Mouse (Mus musculus): ENCODE results near the gene Mrpl9. TPM values are rescaled to one million over a fixed set of nuclear protein-coding genes. Genes with fewer than 3 reads are reported as not detected.

Gene Mrpl9
- polyA plus RNA-seq, 1 experiment from 2014 or later, result 72.3 TPM

DNA sequence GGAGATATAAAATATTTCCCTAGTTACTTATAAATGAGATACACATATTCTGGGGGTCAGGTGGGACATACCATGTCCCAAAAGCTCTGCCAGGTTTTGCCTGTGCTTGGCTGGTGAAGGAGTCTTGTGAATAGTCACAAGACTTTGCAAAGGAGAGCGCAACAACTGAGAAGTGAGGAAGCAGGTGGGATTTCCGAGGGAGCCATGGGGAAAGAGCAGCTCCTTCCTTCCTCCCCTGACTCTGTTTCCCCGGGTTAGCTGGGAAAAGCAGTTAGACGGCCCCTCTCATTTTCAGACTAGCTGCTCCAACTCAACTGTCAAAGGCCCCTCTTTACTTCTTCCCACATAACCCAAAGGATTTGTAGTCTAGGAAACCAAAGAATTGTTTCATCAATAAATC is 54.0 kb downstream of the Mrpl9 start:
- Histone ChIP-seq H3K4me3 (ENCODE audit: low read length) (no peak overlapping the region), H3K9ac (replicated peaks; ENCODE audit: low read length) (no peak overlapping the region), H3K4me2 (replicated peaks; ENCODE audit: low read depth, low read length) (no peak overlapping the region), H3K36me3 (ENCODE audit: insufficient read depth, low read length) (peaks cover 22% of the 10 kb centered on the region), H3K4me1 (ENCODE audit: insufficient read depth, low read length) (no peaks in the 10 kb centered on the region), H3K9me3 (ENCODE audit: low read length) (no peaks in the 10 kb centered on the region), H3K27me3 (ENCODE audit: insufficient read depth, low read length) (no peaks in the 10 kb centered on the region), H3K27ac (ENCODE audit: low read length) (no peak overlapping the region)
- whole genome bisulfite sequencing, result 89% methylated on average over 4 of the region's 4 CpGs
- ATAC-seq (ENCODE audit: low FRiP score, low TSS enrichment), result no peak

Other genes with a start within 250 kb of the Mrpl9 start
- not detected in 2 replicates for gene Gm5286, start 246.6 kb upstream of the Mrpl9 start, polyA plus RNA-seq (2015; fragmentation: Nextera tagmentation; extraction: Ambion mirVana)
- not detected in 2 replicates for gene Gm4778, start 179.3 kb upstream of the Mrpl9 start, polyA plus RNA-seq (2015; fragmentation: Nextera tagmentation; extraction: Ambion mirVana)
- gene Them4, start 133.2 kb upstream of the Mrpl9 start, polyA plus RNA-seq (2015; fragmentation: Nextera tagmentation; extraction: Ambion mirVana), result 14.6 and 15.1 TPM in 2 replicates
- not detected in 2 replicates for gene Them5, start 101.2 kb upstream of the Mrpl9 start, polyA plus RNA-seq (2015; fragmentation: Nextera tagmentation; extraction: Ambion mirVana)
- gene C2cd4d, start 80.9 kb upstream of the Mrpl9 start, polyA plus RNA-seq (2015; fragmentation: Nextera tagmentation; extraction: Ambion mirVana), result 0.32 and 0.46 TPM in 2 replicates
- 14.9 and 15.2 TPM in 2 replicates for gene Rorc, start 70.5 kb upstream of the Mrpl9 start, polyA plus RNA-seq (2015; fragmentation: Nextera tagmentation; extraction: Ambion mirVana)
- 0.23 and 0.44 TPM in 2 replicates for gene Lingo4, start 44.8 kb upstream of the Mrpl9 start, polyA plus RNA-seq (2015; fragmentation: Nextera tagmentation; extraction: Ambion mirVana)
- 12.1 and 13.8 TPM in 2 replicates for gene Tdrkh, start 30.0 kb upstream of the Mrpl9 start, polyA plus RNA-seq (2015; fragmentation: Nextera tagmentation; extraction: Ambion mirVana)
- gene Oaz3, start 597 bp downstream of the Mrpl9 start, polyA plus RNA-seq (2015; fragmentation: Nextera tagmentation; extraction: Ambion mirVana), result 0.44 and 0.66 TPM in 2 replicates
- gene Celf3, start 35.0 kb downstream of the Mrpl9 start, polyA plus RNA-seq (2015; fragmentation: Nextera tagmentation; extraction: Ambion mirVana), result 1.4 and 2.5 TPM in 2 replicates
- 0.99 and 1.7 TPM in 2 replicates for gene Riiad1, start 37.0 kb downstream of the Mrpl9 start, polyA plus RNA-seq (2015; fragmentation: Nextera tagmentation; extraction: Ambion mirVana)
- gene Snx27, start 139.4 kb downstream of the Mrpl9 start, polyA plus RNA-seq (2015; fragmentation: Nextera tagmentation; extraction: Ambion mirVana), result 43.0 and 54.6 TPM in 2 replicates
- gene Gm10972, start 199.8 kb downstream of the Mrpl9 start, polyA plus RNA-seq (2015; fragmentation: Nextera tagmentation; extraction: Ambion mirVana), result not detected in 2 replicates
- gene Tuft1, start 215.6 kb downstream of the Mrpl9 start, polyA plus RNA-seq (2015; fragmentation: Nextera tagmentation; extraction: Ambion mirVana), result 9.7 TPM in 2 replicates